Mouse (Mus musculus) hematopoietic multipotent progenitor cell, adult 10-12 weeks (in vitro differentiated cells): ENCODE results near the gene 2900092C05Rik. TPM values are rescaled to one million over a fixed set of nuclear protein-coding genes. Genes with fewer than 3 reads are reported as not detected.

ENCODE experiments used
- polyA plus RNA-seq: library from polyadenylated mRNA; stranded (reverse); fragments of >175 nt; gene quantifications from 2 replicates; pipeline ENCODE4 v1.2.3, GENCODE M21; 2012; ENCODE audit warnings: low replicate concordance

2900092C05Rik gene
- not detected in 2 replicates for polyA plus RNA-seq

GRCm38 (mm10) chr7:12512217-12512616 is at the start of gene 2900092C05Rik:
Gene 2900092C05Rik (plus strand): TSS chr7:12512517.

GRCm38 (mm10) chr7:12478158-12479008 is 33.9 kb upstream of the 2900092C05Rik start, which contains the start of gene Zfp606:
Gene Zfp606 (plus strand): TSS chr7:12478293.

Other genes starting within 250 kb of the 2900092C05Rik start
- gene Vmn1r81, start 244.2 kb upstream of the 2900092C05Rik start, polyA plus RNA-seq = 0.01 TPM in 1 of 2 replicates, not detected in the other
- gene Vmn1r82, start 212.1 kb upstream of the 2900092C05Rik start, polyA plus RNA-seq = not detected in 2 replicates
- gene Vmn1r83, start 183.0 kb upstream of the 2900092C05Rik start, polyA plus RNA-seq = not detected in 2 replicates
- gene Vmn1r84, start 143.2 kb upstream of the 2900092C05Rik start, polyA plus RNA-seq = not detected in 2 replicates
- 0.15 and 0.40 TPM in 2 replicates for gene Zfp551, start 89.8 kb upstream of the 2900092C05Rik start, polyA plus RNA-seq
- 2.3 and 4.6 TPM in 2 replicates for gene Zfp606, start 34.2 kb upstream of the 2900092C05Rik start, polyA plus RNA-seq
- not detected in 2 replicates for gene Vmn2r53, start 96.3 kb downstream of the 2900092C05Rik start, polyA plus RNA-seq
- gene Vmn2r54, start 127.8 kb downstream of the 2900092C05Rik start, polyA plus RNA-seq = not detected in 2 replicates
- not detected in 2 replicates for gene Vmn2r55, start 172.5 kb downstream of the 2900092C05Rik start, polyA plus RNA-seq
- gene Vmn2r56, start 222.5 kb downstream of the 2900092C05Rik start, polyA plus RNA-seq = not detected in 2 replicates